18 mouse cellular contexts compared by ENCODE assay signal in genomic region chr2:30884852-30885373, GRCm38 (mm10). TPM values are rescaled to one million over a fixed set of nuclear protein-coding genes. Genes with fewer than 3 reads are reported as not detected.
DNase-seq lines count a peak whose midpoint lies in the region; ATAC-seq and TF ChIP-seq lines count a peak whose summit lies in the region.
"Had no signal": no experiment of that assay in that cellular context is flagged by ENCODE, and none has a peak within 500 bp of the region (broad histone marks: within the 10 kb centered on the region; RNA-seq: fewer than 3 reads in every experiment).

No protein-coding gene starts in this region.

- no peak for DNase-seq in kidney, postnatal 0 days (ENCODE audit: low spot score)
- no peak for DNase-seq in kidney, postnatal 36 days
- DNase-seq in G1E (ENCODE audit: low spot score), result no peak
- no peak for DNase-seq in stomach, postnatal 0 days (ENCODE audit: low spot score)
- no peak for DNase-seq in retina, embryonic 14.5 days (ENCODE audit: low spot score)
- DNase-seq in spleen, adult 12 weeks (ENCODE audit: low spot score), result no peak
- DNase-seq: adrenal gland, postnatal 14 days; cerebellum, adult 9-11 months; heart, adult 11 months; kidney, adult 9 months; liver; liver, postnatal 0 days; thymus, postnatal 25 days had no signal

- no peak overlapping the region for H3K9ac ChIP-seq in kidney, postnatal 0 days (ENCODE audit: low read depth, low read length)
- H3K9ac ChIP-seq in embryonic facial prominence, embryonic 15.5 days, result no peak overlapping the region
- no peak overlapping the region for H3K9ac ChIP-seq in stomach, postnatal 0 days (ENCODE audit: low read length)
- H3K9ac ChIP-seq: heart, embryonic 15.5 days; liver, postnatal 0 days had no signal

- no peaks in the 10 kb centered on the region for H3K4me1 ChIP-seq in kidney, postnatal 0 days (replicated peaks; ENCODE audit: insufficient read depth, low read length)
- no peaks in the 10 kb centered on the region for H3K4me1 ChIP-seq in G1E (ENCODE audit: insufficient read depth, low read depth, low read length)
- H3K4me1 ChIP-seq in embryonic facial prominence, embryonic 15.5 days, result peaks cover 15% of the 10 kb centered on the region
- no peaks in the 10 kb centered on the region for H3K4me1 ChIP-seq in stomach, postnatal 0 days (replicated peaks; ENCODE audit: control insufficient read depth, insufficient read depth)
- H3K4me1 ChIP-seq: midbrain, embryonic 10.5 days had no signal

- H3K4me3 ChIP-seq in kidney, postnatal 0 days (replicated peaks; ENCODE audit: low read depth, low read length), result no peak overlapping the region
- H3K4me3 ChIP-seq in G1E (ENCODE audit: low read depth, low read length), result no peak overlapping the region
- H3K4me3 ChIP-seq in embryonic facial prominence, embryonic 15.5 days (replicated peaks), result no peak overlapping the region
- H3K4me3 ChIP-seq in stomach, postnatal 0 days (ENCODE audit: low read depth, low read length), result no peak overlapping the region
- H3K4me3 ChIP-seq: heart, embryonic 15.5 days; midbrain, embryonic 10.5 days had no signal

- H3K36me3 ChIP-seq in kidney, postnatal 0 days (ENCODE audit: insufficient read depth, low read length), result no peaks in the 10 kb centered on the region
- H3K36me3 ChIP-seq in G1E (replicated peaks), result no peaks in the 10 kb centered on the region
- H3K36me3 ChIP-seq in embryonic facial prominence, embryonic 15.5 days, result peaks cover 31% of the 10 kb centered on the region
- no peaks in the 10 kb centered on the region for H3K36me3 ChIP-seq in stomach, postnatal 0 days (ENCODE audit: control insufficient read depth, insufficient read depth, low read length)
- H3K36me3 ChIP-seq: heart, embryonic 15.5 days; midbrain, embryonic 10.5 days had no signal

- H3K27ac ChIP-seq in kidney, postnatal 0 days, result no peak overlapping the region
- peak overlapping the region; percentile 92 for H3K27ac ChIP-seq in embryonic facial prominence, embryonic 15.5 days (replicated peaks)
- H3K27ac ChIP-seq in stomach, postnatal 0 days (replicated peaks), result no peak overlapping the region
- H3K27ac ChIP-seq: heart, embryonic 15.5 days; midbrain, embryonic 10.5 days had no signal

- no peak for TF ChIP-seq EP300 in stomach, postnatal 0 days (optimal IDR thresholded peaks at IDR 0.05)

- no peak overlapping the region for H3K4me2 ChIP-seq in kidney, postnatal 0 days (ENCODE audit: low read length)
- H3K4me2 ChIP-seq in embryonic facial prominence, embryonic 15.5 days (replicated peaks), result no peak overlapping the region
- H3K4me2 ChIP-seq in stomach, postnatal 0 days (replicated peaks; ENCODE audit: low read depth), result no peak overlapping the region
- H3K4me2 ChIP-seq: heart, embryonic 15.5 days had no signal

- 91% methylated on average over 4 of the region's 4 CpGs for WGBS in kidney, postnatal 0 days
- 94% methylated on average over 4 of the region's 4 CpGs for WGBS in embryonic facial prominence, embryonic 15.5 days
- 94% methylated on average over 4 of the region's 4 CpGs for WGBS in stomach, postnatal 0 days

- H3K27me3 ChIP-seq in kidney, postnatal 0 days (ENCODE audit: insufficient read depth, low read length), result no peaks in the 10 kb centered on the region
- peaks cover 22% of the 10 kb centered on the region for H3K27me3 ChIP-seq in G1E (ENCODE audit: insufficient read depth, low read length)
- no peaks in the 10 kb centered on the region for H3K27me3 ChIP-seq in embryonic facial prominence, embryonic 15.5 days
- H3K27me3 ChIP-seq in stomach, postnatal 0 days (ENCODE audit: control insufficient read depth, insufficient read depth, low read length), result no peaks in the 10 kb centered on the region
- H3K27me3 ChIP-seq: heart, embryonic 15.5 days had no signal

- 0 out of 2 replicates have a peak, but pooled peaks have one; percentile 19 for TF ChIP-seq CTCF in kidney, postnatal 0 days (IDR thresholded peaks at IDR 0.05; ENCODE audit: low read depth)
- TF ChIP-seq CTCF in G1E (IDR thresholded peaks at IDR 0.05; ENCODE audit: low read depth, low read length), result 0 out of 2 replicates have a peak, but pooled peaks have one; percentile 6
- TF ChIP-seq CTCF in stomach, postnatal 0 days (IDR thresholded peaks at IDR 0.05; ENCODE audit: low read depth), result 0 out of 2 replicates have a peak, but pooled peaks have one; percentile 31

- no peak for ATAC-seq in kidney, postnatal 0 days (replicated peaks; ENCODE audit: low FRiP score, low read depth)
- no peak for ATAC-seq in G1E (ENCODE audit: extremely low read depth, insufficient number of reproducible peaks, low FRiP score, poor library complexity, severe bottlenecking)
- no peak for ATAC-seq in embryonic facial prominence, embryonic 15.5 days (ENCODE audit: insufficient number of reproducible peaks, low FRiP score, low TSS enrichment, low read depth)
- ATAC-seq in stomach, postnatal 0 days (ENCODE audit: low FRiP score, low TSS enrichment), result no peak
- ATAC-seq: forebrain, embryonic 16.5 days; liver, postnatal 0 days had no signal

- no peaks in the 10 kb centered on the region for H3K9me3 ChIP-seq in kidney, postnatal 0 days (replicated peaks; ENCODE audit: low read length)
- peaks cover 4% of the 10 kb centered on the region; the same call in 1 of the 2 replicates for H3K9me3 ChIP-seq in G1E (replicated peaks)
- H3K9me3 ChIP-seq in embryonic facial prominence, embryonic 15.5 days (replicated peaks), result no peaks in the 10 kb centered on the region
- no peaks in the 10 kb centered on the region for H3K9me3 ChIP-seq in stomach, postnatal 0 days (ENCODE audit: control insufficient read depth, low read length)
- H3K9me3 ChIP-seq: heart, embryonic 15.5 days had no signal

RNA-seq across cellular contexts. Expression of gene Ptges, which starts 44.8 kb away (rescaled TPM):
- 44.2 and 47.9 TPM in 2 replicates for polyA plus RNA-seq in kidney, postnatal 0 days (2015; fragmentation: Nextera tagmentation; extraction: Ambion mirVana)
- not detected in 2 replicates for total RNA-seq in G1E (2014; fragmentation: Nextera tagmentation)
- total RNA-seq in G1E (2017), result 0.11 and 0.12 TPM in 2 replicates
- not detected in 2 replicates for polyA plus RNA-seq in G1E (2012)
- polyA plus RNA-seq in embryonic facial prominence, embryonic 15.5 days (2015; fragmentation: Nextera tagmentation; extraction: Ambion mirVana), result 27.0 and 32.4 TPM in 2 replicates
- 28.3 and 29.2 TPM in 2 replicates for polyA plus RNA-seq in stomach, postnatal 0 days (2015; fragmentation: Nextera tagmentation; extraction: Ambion mirVana)

RNA-seq across cellular contexts. Expression of gene Prrx2, which starts 50.1 kb away (rescaled TPM):
- 5.8 and 6.9 TPM in 2 replicates for polyA plus RNA-seq in kidney, postnatal 0 days (2015; fragmentation: Nextera tagmentation; extraction: Ambion mirVana)
- total RNA-seq in G1E (2014; fragmentation: Nextera tagmentation) (not detected in 2 replicates), G1E (2017) (0.23 TPM in 1 of 2 replicates, not detected in the other)
- not detected in 2 replicates for polyA plus RNA-seq in G1E (2012)
- polyA plus RNA-seq in embryonic facial prominence, embryonic 15.5 days (2015; fragmentation: Nextera tagmentation; extraction: Ambion mirVana), result 77.3 and 88.8 TPM in 2 replicates
- polyA plus RNA-seq in stomach, postnatal 0 days (2015; fragmentation: Nextera tagmentation; extraction: Ambion mirVana), result 1.8 and 2.0 TPM in 2 replicates
- total RNA-seq: hematopoietic stem cell, adult 5-6 weeks had no signal

RNA-seq across cellular contexts. Expression of gene Asb6, which starts 54.8 kb away (rescaled TPM):
- polyA plus RNA-seq in kidney, postnatal 0 days (2015; fragmentation: Nextera tagmentation; extraction: Ambion mirVana), result 26.1 and 26.9 TPM in 2 replicates
- 14.6 and 17.9 TPM in 2 replicates for total RNA-seq in G1E (2014; fragmentation: Nextera tagmentation)
- 15.2 and 19.3 TPM in 2 replicates for total RNA-seq in G1E (2017)
- polyA plus RNA-seq in G1E (2012), result 28.4 and 38.8 TPM in 2 replicates
- 37.8 and 37.9 TPM in 2 replicates for polyA plus RNA-seq in embryonic facial prominence, embryonic 15.5 days (2015; fragmentation: Nextera tagmentation; extraction: Ambion mirVana)
- 17.2 and 19.6 TPM in 2 replicates for polyA plus RNA-seq in stomach, postnatal 0 days (2015; fragmentation: Nextera tagmentation; extraction: Ambion mirVana)

Comparison
In these comparisons a context has a peak if more than half of its experiments do, and no peak if none do; other contexts are left out.
1. RNA of gene Ptges, which starts 44.8 kb away (polyA plus RNA-seq): 44.2 to 47.9 TPM in kidney, postnatal 0 days, 27.0 to 32.4 TPM in embryonic facial prominence, embryonic 15.5 days and 28.3 to 29.2 TPM in stomach, postnatal 0 days; not detected in G1E; every median in the first group is over 10 times any median in the second.
2. Peak in every context shown above with its lines, with median percentiles within 50 percentile points of each other: CTCF ChIP-seq.